Mouse (Mus musculus): ENCODE data around the gene Epha6.

Epha6 gene

GRCm38 (mm10) chr16:60395306-60395705 is 210.0 kb downstream of the Epha6 start:
- no peak for TF ChIP-seq GATA4 (IDR thresholded peaks at IDR 0.05; ENCODE audit: insufficient replicate concordance, low read length)

GRCm38 (mm10) chr16:60392961-60393360 is 212.4 kb downstream of the Epha6 start:
- no peak for TF ChIP-seq GATA4 (IDR thresholded peaks at IDR 0.05; ENCODE audit: insufficient replicate concordance, low read length)

GRCm38 (mm10) chr16:60375147-60375546 is 230.2 kb downstream of the Epha6 start:
- no peak for TF ChIP-seq GATA4 (IDR thresholded peaks at IDR 0.05; ENCODE audit: insufficient replicate concordance, low read length)

- no peak for TF ChIP-seq GATA4 (IDR thresholded peaks at IDR 0.05; ENCODE audit: insufficient replicate concordance, low read length)
These were observed 321.4 kb downstream of the Epha6 start for GRCm38 (mm10) chr16:60283963-60284362.

- no peak for TF ChIP-seq GATA4 (IDR thresholded peaks at IDR 0.05; ENCODE audit: insufficient replicate concordance, low read length)
These were observed 331.2 kb downstream of the Epha6 start for GRCm38 (mm10) chr16:60274109-60274508.

- no peak for TF ChIP-seq GATA4 (IDR thresholded peaks at IDR 0.05; ENCODE audit: insufficient replicate concordance, low read length)
These were observed 338.7 kb downstream of the Epha6 start for GRCm38 (mm10) chr16:60266367-60267351.

GRCm38 (mm10) chr16:60264719-60265508 is 340.4 kb downstream of the Epha6 start:
- no peak for TF ChIP-seq GATA4 (IDR thresholded peaks at IDR 0.05; ENCODE audit: insufficient replicate concordance, low read length)

GRCm38 (mm10) chr16:60258151-60258635 is 347.1 kb downstream of the Epha6 start:
- no peak for TF ChIP-seq GATA4 (IDR thresholded peaks at IDR 0.05; ENCODE audit: insufficient replicate concordance, low read length)

GRCm38 (mm10) chr16:60257623-60258022 is 347.7 kb downstream of the Epha6 start:
- TF ChIP-seq GATA4 (IDR thresholded peaks at IDR 0.05; ENCODE audit: insufficient replicate concordance, low read length): no peak

- TF ChIP-seq GATA4 (IDR thresholded peaks at IDR 0.05; ENCODE audit: insufficient replicate concordance, low read length): no peak
These were observed 348.3 kb downstream of the Epha6 start for GRCm38 (mm10) chr16:60257044-60257443.

- no peak for TF ChIP-seq GATA4 (IDR thresholded peaks at IDR 0.05; ENCODE audit: insufficient replicate concordance, low read length)
These were observed 365.8 kb downstream of the Epha6 start for GRCm38 (mm10) chr16:60239356-60240190.

- no peak for TF ChIP-seq GATA4 (IDR thresholded peaks at IDR 0.05; ENCODE audit: insufficient replicate concordance, low read length)
These were observed 371.2 kb downstream of the Epha6 start for GRCm38 (mm10) chr16:60233985-60234766.

GRCm38 (mm10) chr16:60232982-60233381 is 372.3 kb downstream of the Epha6 start:
- TF ChIP-seq GATA4 (IDR thresholded peaks at IDR 0.05; ENCODE audit: insufficient replicate concordance, low read length): 0 out of 2 replicates have a peak, but pooled peaks have one; percentile 39

- no peak for TF ChIP-seq GATA4 (IDR thresholded peaks at IDR 0.05; ENCODE audit: insufficient replicate concordance, low read length)
These were observed 396.2 kb downstream of the Epha6 start for GRCm38 (mm10) chr16:60209151-60209550.

Measured in liver, adult (tissue).